Mouse (Mus musculus): Measurements from ENCODE around the gene Nfkbiz. TPM values are rescaled to one million over a fixed set of nuclear protein-coding genes. Genes with fewer than 3 reads are reported as not detected.
A peak's percentile ranks its signal among the peaks of the same experiment; 100 is the strongest.
"Not testable (repeated sequence)": the region's sequence is repeated elsewhere in the genome, so short reads cannot be mapped to it uniquely, and the experiment has no call there.

The Nfkbiz gene
- 280 to 361 TPM (median 306 TPM) in 3 replicates for total RNA-seq (2017)

DNA sequence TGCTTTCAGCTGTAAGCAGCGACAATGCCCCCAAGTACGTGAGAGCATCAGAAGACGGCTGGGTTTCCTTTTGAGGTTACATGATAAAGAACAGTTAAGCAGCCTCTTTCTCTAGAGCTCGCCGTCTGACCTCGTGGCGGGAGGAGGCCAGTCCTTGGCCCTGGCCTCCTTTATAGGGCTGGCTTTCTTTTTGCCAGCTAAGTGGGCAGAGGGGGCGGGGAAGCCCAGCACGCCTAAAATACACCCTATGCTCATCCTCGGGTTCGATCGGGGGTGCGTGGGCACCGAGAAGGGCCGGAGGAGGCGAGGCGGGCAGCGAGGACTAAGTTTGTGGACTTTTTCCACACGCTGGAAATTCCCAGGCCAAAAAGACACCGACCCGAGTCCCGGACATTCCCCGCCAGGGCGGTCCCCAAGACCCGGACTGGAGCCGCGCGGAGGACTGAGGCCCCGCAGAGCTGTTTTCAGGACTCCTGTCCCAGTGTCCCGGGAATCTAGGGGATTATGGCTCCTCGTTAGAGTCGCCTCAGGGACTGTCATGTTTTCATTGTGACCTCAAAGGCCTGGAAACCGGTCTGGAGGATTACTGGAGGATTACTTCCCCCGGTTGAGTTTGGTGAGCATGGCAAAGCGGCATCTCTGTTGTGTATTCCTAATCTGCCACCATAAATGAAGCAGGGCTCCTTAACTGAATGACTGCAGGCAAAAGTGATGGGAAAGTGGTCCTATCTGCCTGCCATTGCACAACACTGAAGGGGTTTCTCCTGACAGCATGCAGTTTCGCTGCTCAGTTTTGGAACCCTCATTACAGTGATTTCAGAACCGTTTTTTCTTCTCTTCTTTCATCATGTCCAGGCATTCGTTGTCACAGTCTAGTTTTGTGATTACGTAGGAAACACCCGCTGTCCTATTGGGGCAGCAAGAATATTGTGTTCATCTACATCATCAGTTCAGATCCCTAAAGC is at the start of gene Nfkbiz:
TSS of gene Nfkbiz (minus strand) at position 390 of the 965 bp plus-strand sequence.
- ATAC-seq (replicated peaks; ENCODE audit: insufficient number of reproducible peaks, low FRiP score, low TSS enrichment, poor library complexity, severe bottlenecking), result peak; percentile 67

DNA sequence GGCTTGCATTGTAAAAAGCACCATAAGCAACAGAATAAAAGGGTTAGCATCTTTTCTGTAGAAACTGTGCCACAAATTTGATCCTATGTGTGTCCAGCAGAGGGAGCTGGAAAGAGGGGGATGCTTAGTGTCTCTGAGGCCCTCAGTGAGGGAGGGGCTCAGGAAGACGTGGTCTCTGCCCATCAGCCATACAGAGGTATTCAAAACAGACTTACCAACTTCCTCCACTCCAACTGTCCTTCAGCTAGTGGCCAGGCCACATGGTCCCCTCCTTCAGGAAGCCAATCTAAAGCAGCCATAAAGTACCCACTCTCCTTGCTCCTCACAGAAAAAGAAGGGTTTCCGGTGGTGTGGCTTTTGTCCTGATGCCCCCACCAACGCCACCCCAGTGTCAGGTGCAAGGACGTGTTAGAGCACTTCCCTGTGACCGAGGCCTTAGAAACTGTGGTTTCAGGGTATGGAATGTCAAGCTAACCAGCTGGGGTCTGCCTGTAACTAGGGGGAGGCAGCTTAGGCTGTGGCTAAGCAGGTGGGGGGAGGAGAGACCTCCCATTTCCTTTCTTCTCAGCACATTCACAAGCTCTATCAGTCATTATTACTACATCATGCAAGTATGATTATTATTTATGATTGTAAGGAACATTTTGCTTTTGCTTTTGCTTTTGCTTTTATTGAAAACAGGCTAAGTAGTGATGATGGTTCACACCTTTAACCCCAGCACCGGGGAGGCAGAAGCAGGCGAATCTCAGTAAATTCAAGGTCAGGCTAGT is 49.3 kb upstream of the Nfkbiz start:
- ATAC-seq (replicated peaks; ENCODE audit: insufficient number of reproducible peaks, low FRiP score, low TSS enrichment, poor library complexity, severe bottlenecking), result peak; percentile 48

DNA sequence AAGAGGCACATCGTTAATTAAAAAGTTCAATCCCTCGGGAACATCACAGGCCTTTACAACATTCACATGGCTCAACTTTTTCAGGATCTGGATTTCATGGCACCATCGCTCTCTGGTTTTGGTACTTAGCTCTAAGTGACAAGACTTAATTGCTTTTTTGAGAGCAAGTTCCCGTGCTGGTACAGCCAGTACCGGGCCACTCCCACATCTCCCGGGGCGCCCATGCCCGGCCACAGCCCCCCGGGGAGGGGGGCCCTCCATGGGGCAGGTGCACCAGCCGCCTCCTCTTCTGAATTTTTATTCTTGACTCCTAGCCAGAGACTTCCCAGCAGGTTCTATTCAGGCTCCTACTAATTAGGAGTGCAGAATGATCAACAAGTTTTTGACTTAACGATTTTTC is 45.5 kb upstream of the Nfkbiz start:
- ATAC-seq (replicated peaks; ENCODE audit: insufficient number of reproducible peaks, low FRiP score, low TSS enrichment, poor library complexity, severe bottlenecking), result no peak

DNA sequence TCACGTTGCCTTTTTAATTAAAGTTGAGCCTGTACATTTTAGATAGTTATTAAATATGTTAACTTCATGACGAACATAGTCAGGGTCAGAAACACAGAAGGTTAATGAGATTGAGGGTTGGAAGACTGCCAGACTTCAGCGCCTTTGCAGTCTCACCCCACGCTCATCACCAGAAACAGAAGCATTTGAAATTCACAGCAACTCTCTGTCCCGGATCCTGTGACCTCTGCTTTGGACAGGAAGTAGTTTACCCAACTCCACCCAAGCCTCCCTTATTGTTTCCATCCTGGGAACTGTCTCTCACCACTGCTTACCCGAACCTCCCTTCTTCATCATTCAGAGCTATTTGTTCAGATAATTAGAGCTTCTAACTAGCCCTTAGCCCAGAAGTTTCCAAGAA is 37.3 kb upstream of the Nfkbiz start:
- ATAC-seq (replicated peaks; ENCODE audit: insufficient number of reproducible peaks, low FRiP score, low TSS enrichment, poor library complexity, severe bottlenecking), result no peak

DNA sequence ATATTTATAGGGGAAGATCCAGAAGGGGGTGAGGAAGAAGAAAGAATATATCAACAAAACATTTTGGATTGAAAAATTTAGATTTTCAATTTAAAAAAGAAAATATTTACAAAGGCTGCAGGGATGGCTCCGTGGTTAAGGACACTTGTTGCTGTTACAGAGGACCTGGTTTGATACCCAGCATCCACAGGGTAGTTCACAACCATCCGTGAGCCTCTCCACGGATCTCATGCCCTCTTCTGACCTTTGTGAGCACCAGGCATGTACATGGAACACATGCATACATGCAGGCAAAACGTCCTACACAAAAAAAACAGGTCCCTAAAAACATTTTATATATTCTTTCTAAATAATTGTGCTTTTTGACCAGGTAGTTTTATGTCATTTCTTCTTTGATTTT is 25.1 kb upstream of the Nfkbiz start:
- ATAC-seq (replicated peaks; ENCODE audit: insufficient number of reproducible peaks, low FRiP score, low TSS enrichment, poor library complexity, severe bottlenecking), result no peak

DNA sequence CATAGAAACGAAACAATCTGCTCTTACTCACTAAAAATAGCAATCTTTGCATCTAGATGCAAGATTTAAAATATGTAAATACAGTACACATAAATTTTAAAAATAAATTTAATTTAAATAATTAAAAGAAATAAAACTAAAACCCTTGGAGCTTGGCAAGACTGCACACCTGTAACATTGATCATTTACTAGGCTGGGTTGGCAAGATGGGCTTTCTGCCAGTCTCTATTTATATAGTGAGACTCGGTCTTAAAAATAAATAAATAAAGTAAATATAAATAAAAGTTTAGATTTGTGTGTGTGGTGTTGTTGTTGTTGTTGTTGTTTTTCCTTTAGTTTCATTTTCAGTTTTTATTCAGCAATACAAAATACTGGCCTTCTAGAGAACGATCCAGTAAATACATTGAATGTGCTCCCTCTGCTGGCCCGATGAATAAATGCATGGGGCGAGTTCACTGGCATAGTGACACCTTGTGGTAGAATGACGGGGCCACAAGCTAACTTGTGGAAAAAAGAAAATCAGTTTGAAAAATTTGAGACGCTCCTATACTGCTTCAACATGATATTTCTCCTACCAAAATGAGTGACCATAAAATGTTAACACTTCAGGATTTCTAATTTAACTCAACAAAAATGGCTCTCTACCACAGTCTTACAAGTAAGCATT is 24.6 kb upstream of the Nfkbiz start:
- ATAC-seq (replicated peaks; ENCODE audit: insufficient number of reproducible peaks, low FRiP score, low TSS enrichment, poor library complexity, severe bottlenecking), result peak; percentile 88

DNA sequence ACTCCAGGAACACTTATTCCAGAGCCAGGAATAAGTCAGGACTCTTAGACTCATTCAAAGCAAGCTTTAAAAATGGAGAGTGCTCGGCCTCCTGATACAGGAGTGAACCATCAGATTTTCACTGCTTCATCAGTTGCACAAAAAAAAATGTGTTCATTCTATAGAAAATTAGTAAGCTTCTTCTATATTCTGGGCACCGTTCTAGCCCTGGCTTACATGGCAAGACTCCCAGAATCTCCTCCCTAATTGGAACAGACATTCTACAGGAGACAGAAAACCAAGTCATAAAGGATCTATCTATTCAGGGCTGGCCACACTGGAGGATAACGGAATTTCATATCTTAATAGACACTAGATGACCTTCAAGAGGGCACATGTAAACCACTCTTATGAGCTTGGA is 22.4 kb upstream of the Nfkbiz start:
- ATAC-seq (replicated peaks; ENCODE audit: insufficient number of reproducible peaks, low FRiP score, low TSS enrichment, poor library complexity, severe bottlenecking), result no peak

DNA sequence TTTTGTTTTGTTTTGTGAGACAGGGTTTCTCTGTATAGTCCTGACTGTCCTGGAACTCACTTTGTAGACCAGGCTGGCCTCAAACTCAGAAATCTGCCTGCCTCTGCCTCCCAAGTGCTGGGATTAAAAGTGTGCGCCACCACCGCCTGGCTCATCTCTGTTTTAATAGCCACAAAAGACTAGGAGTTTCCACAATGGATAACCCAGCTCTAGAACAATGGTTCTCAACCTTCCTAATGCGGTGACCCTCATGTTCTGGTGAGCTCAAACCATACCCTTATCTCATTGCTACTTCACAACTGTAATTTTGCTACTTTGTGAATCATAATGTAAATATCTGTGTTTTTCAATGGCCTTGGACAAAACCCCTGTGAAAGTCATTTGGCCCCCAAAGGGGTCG is 20.7 kb upstream of the Nfkbiz start:
- ATAC-seq (replicated peaks; ENCODE audit: insufficient number of reproducible peaks, low FRiP score, low TSS enrichment, poor library complexity, severe bottlenecking), result not testable (repeated sequence)

DNA sequence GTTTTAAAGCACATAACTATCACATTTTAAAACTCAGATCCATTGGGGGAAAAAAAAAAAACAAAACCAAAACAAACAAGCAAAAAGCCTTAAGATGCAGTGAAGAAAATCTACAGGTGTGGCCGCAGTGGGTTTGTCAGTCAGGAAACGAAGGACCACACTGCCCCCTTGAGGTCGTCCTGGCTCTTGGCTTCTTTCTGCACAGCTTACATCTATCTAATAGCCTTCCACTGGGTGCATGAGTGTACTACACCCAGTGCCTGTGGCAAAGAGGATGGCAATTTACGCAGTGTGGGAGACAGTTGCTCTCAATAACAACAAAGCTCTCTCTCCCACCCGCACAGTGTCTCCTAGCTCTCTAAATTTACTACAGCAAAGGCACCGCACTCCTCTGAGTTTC is 19.8 kb upstream of the Nfkbiz start:
- ATAC-seq (replicated peaks; ENCODE audit: insufficient number of reproducible peaks, low FRiP score, low TSS enrichment, poor library complexity, severe bottlenecking), result peak; percentile 74

DNA sequence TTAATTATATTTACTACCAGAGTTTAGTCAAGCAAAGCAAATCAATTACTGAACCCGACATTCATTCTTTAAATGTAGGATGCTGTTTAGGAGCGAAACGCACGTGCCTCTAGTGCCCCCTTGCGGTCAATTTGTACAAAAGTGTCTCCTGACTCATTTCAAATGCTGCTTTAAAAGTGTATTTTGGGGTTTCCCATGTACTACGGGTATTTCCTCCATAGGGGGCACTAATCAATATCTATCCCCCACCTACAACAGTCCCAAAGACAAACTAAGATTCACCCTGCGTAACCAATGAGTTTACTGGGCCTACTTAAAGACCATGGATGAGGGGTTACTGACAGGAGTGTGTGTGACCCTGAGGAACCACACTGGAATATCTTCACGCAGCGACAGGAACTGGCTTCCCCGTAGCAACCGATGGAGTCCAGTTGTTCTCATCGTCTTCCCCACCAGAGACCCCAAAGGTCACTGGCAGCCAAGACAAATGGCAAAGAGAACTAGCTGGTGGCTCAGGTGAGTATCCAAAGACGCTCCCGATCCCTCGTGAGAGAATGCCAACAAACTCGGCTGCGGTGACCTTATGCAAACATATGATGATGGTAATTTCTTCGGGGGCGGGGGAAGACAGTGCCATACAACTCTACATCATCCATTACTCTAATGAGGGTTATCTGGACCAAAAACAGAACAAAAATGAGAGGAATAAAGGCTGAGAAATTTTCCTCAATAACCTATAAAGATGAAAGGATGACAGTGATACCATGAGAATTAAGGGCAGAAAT is 14.4 kb upstream of the Nfkbiz start:
- ATAC-seq (replicated peaks; ENCODE audit: insufficient number of reproducible peaks, low FRiP score, low TSS enrichment, poor library complexity, severe bottlenecking), result peak; percentile 78

DNA sequence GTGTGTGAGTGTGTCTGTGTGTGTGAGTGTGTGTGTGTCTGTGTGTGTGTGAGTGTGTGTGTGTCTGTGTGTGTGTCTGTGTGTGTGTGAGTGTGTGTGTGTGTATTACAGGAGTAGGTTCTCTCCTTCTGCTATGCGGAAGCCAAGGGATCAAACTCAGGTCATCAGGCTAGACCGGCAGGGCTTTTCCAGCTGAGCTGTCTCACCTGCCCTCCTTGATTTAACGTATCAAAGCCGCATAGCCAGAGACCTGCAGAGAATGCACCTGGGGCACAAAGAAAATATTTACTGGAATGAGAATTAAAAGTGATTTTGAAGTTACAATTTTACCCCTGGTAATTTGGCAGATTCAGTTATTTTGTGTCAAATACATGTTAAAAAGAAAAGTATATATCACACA is 13.8 kb upstream of the Nfkbiz start:
- no peak for ATAC-seq (replicated peaks; ENCODE audit: insufficient number of reproducible peaks, low FRiP score, low TSS enrichment, poor library complexity, severe bottlenecking)

DNA sequence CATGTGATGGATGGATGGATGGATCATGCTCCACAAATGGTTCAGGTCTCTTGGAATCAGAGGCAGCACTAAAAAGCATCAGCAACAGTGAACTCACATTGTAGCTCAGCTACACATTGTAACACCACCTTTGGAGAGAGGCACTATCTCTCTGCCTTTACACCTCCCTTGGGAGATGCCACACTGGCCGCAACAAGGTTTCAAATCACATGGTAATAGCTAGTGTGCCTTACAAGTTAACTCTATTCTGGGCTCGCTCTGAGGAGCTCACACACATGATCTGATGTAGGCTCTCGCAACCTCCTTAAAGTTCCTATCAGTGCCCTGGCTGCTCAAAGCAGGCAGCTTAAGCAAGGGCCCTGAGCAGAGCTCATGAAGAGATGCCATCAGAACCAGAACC is 11.8 kb upstream of the Nfkbiz start:
- ATAC-seq (replicated peaks; ENCODE audit: insufficient number of reproducible peaks, low FRiP score, low TSS enrichment, poor library complexity, severe bottlenecking), result no peak

DNA sequence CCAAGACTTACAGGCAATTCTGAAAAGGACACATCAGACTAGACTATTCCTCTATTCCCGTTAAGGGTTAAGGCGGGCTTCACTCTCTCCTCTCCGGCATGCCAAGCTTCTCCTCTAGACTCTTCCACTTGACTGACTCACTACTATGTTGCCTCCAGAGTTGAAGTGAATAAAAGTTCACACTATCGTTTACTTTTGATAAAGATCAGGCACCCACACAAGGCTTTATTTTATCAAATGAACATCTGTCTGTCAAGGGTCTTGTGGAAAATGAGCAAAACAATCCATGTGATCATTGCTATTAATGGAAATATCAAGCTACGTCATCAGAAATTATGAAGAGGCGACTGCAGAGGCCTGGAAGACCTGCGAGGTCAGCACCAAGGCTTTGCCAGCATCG is 9.0 kb upstream of the Nfkbiz start:
- no peak for ATAC-seq (replicated peaks; ENCODE audit: insufficient number of reproducible peaks, low FRiP score, low TSS enrichment, poor library complexity, severe bottlenecking)

DNA sequence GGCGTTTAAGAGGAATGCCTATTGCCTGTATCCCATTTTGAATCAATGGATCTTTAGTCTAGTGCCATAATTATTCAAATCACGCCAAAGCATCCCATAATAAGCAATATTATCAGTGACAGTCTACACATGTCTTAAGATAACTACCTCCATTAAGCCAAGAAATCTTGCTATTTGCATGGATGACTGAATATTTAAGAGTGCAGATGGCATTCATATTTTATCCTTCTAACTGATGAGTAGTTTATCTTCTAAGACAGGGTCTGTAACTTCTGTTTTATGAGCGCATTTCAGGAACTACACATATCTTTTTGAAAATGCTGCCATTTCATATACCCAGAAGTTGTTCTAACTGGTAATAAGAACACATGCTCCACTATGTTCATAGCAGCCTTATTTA is 6.1 kb upstream of the Nfkbiz start:
- ATAC-seq (replicated peaks; ENCODE audit: insufficient number of reproducible peaks, low FRiP score, low TSS enrichment, poor library complexity, severe bottlenecking), result no peak

DNA sequence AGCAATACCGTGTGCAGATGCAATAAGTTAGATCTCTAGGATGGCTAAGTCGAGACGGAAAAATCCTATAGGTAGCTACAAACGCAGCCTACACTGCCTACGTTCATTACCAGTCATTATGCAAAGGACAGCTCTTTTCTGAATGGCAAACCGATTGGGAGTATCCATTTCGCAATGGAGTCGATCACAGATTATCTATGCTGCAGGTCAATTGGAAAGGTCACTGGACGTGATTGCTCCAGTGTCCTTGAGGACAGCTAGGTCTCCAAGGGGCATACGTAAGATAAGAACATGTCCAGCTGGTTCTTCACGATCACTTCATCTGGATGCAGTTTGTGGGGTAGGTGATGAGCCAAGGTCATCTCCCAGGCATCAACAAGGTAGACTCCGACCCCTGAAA is 5.2 kb upstream of the Nfkbiz start:
- no peak for ATAC-seq (replicated peaks; ENCODE audit: insufficient number of reproducible peaks, low FRiP score, low TSS enrichment, poor library complexity, severe bottlenecking)

DNA sequence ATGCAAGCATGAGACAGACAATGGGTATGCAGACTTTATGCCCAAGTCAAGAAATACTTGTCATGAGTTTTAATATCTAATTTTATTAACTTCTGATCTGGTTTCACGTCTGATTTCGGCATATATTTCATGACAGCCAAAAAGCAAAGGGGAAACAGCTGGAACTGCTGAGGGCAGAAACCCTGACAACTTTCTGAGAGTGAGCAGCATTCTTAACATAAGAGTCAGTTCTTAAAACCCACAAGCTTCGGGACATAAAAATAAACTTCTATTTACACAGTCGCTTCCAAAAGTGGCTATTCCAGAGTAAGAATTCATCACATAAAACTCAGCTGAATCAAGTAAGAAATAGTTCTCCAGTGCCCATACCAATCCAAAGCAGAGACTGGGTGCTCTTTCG is 4.4 kb upstream of the Nfkbiz start:
- ATAC-seq (replicated peaks; ENCODE audit: insufficient number of reproducible peaks, low FRiP score, low TSS enrichment, poor library complexity, severe bottlenecking), result no peak

DNA sequence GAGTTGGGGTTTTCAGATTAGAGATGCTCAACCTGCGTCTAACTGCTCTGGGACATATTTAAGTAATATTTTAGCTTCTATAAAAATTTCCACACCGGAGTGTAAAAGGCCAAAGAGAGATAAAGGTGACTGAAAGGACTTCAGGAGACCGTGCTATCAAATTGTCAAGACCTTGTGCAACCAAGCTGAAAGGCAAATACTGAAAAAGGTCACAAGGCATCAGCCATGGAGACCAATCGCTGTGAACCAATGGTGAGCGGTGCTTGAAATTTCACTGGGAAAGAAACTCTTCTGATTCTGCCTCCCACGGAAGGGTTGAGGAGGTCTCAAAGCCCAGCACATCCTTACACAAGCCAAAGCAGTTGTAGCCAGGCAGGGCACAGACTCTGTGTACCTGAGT is 2.8 kb upstream of the Nfkbiz start:
- ATAC-seq (replicated peaks; ENCODE audit: insufficient number of reproducible peaks, low FRiP score, low TSS enrichment, poor library complexity, severe bottlenecking), result no peak

DNA sequence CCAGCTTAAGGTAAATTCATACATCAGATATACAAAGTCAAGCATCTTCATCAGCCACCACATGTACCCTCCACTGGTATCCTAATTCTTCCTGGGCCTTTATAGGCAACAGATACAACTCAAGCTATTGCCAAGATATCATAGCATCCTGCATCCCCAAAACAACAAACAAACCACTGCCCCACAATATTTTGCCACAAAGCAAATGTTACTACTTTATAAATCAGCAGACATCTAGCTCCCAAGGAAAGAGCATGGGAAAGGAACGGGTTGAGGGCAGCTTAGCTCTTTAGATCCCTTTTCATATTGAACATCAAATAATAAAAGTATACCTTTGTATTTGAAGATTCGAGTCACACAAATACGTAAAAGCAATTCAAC is 580 bp downstream of the Nfkbiz start:
- ATAC-seq (replicated peaks; ENCODE audit: insufficient number of reproducible peaks, low FRiP score, low TSS enrichment, poor library complexity, severe bottlenecking), result no peak

DNA sequence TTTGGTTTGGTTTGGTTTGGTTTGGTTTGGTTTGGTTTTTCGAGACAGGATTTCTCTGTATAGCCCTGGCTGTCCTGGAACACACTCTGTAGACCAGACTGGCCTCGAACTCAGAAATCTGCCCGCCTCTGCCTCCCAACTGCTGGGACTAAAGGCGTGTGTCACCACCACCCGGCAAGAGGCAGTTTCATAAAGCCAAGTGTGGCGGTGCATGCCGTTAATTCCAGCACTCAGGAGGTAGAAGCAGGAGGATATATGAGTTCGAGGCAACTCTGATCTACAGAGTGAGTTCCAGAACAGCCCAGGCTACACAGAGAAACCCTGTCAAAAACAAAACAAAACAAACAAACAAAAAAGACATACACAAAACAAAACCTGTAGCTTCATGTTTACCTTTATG is 1.0 kb downstream of the Nfkbiz start:
- not testable (repeated sequence) for ATAC-seq (replicated peaks; ENCODE audit: insufficient number of reproducible peaks, low FRiP score, low TSS enrichment, poor library complexity, severe bottlenecking)
